Mouse (Mus musculus) liver, embryonic 14.5 days (tissue): ENCODE measurements at regions not wholly inside any gene's neighbourhood (a gene's known extent, or its start where the extent isn't known, plus 50 kb on each side); places are given as distances from the start of the nearest gene placed in this dataset.

ENCODE experiments used
- CTCF ChIP-seq: IDR thresholded peaks from 2 replicates; pipeline ENCODE4 v1.5.1; 2016; ENCODE audit warnings: antibody characterized with exemption, low read depth, control low read depth
- EP300 ChIP-seq: IDR thresholded peaks from 2 replicates; pipeline ENCODE4 v1.6.1; 2016; ENCODE audit warnings: antibody characterized with exemption, low read depth

DNA sequence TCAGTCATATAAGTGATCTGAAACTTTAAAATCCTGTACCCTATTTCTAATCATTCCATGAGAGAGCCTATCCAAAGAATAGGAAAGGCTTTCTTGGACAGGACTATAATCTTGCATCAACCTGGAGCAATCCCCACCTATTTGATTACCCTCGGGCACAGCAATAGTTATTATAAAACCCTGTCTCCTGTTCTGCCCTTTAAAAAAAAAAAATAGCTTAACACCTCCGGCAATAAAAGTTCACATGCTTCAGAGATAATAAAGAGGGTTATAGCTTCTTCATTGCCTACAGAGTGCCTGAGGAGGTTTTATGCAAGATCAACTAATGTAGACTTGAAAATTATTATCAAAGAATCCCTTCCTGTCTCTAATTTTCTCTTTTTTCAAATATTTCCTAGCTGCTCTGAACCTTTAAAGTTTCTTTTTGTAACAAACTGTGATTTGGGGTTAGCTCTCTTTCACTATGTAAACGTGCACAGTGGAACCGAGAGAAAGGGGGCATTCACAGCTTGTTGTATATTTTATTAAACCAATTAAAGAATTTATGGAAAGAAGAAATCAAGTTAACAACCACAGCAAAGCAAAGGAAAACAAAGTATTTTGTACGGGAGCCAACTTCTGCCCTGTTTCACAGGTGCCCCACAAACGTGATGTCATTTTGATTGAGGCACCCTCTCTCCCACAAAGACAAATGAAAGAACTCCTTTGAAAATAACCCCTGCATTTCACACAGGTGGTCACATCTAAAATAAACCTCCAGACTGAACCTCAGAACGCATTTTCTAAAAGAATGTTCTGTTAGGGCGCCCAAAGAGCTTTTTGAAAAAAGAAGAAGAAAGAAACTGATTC is 225.8 kb downstream of the Atp6ap1l start:
- TF ChIP-seq EP300 (no peak), CTCF (no peak)
